Comparison of ENCODE assay signal across 33 mouse cellular contexts in the genomic region with DNA sequence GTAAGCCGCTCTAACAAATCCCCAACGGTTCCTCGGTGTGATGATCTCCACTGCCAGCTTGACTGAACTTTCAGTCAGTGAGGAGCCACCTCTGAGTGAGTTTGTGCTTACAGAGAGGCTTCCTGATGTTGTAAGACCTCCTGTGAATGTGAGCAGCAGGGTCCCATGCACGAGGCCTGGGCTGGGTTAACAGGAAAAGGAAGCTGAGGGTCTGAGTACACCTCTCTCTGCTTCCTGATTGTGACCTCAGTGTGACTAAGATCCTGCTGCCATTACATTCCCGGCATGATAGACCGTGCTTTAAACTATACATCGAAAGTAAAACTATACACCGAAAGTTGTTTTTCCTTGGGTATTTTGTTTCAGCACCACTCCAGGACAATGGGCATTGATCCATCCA. TPM values are rescaled to one million over a fixed set of nuclear protein-coding genes. Genes with fewer than 3 reads are reported as not detected.
DNase-seq lines count a peak whose midpoint lies in the region; ATAC-seq and TF ChIP-seq lines count a peak whose summit lies in the region.
"Had no signal": no experiment of that assay in that cellular context is flagged by ENCODE, and none has a peak within 500 bp of the region (broad histone marks: within the 10 kb centered on the region; RNA-seq: fewer than 3 reads in every experiment).

No protein-coding gene starts in this region.

- no peak overlapping the region for H3K27ac ChIP-seq in kidney, postnatal 0 days
- peak overlapping the region; percentile 37; the same call in 1 of the 2 replicates for H3K27ac ChIP-seq in lung, embryonic 16.5 days (ENCODE audit: low read length)
- H3K27ac ChIP-seq: embryonic facial prominence, embryonic 10.5 days; embryonic facial prominence, embryonic 13.5 days; forebrain, embryonic 12.5 days; forebrain, embryonic 15.5 days; hindbrain, embryonic 10.5 days; hindbrain, embryonic 14.5 days; hindbrain, postnatal 0 days had no signal

- 59% methylated on average over 8 of the region's 8 CpGs for WGBS in kidney, postnatal 0 days
- 65% methylated on average over 8 of the region's 8 CpGs for WGBS in lung, embryonic 16.5 days

- DNase-seq in kidney, postnatal 0 days (ENCODE audit: low spot score): peak; percentile 26
- DNase-seq in kidney, adult 11 months: no peak
- no peak for DNase-seq in lung, postnatal 25 days (ENCODE audit: low spot score)
- DNase-seq in 416B (ENCODE audit: low read depth): peak; percentile 87
- no peak for DNase-seq in natural killer cell, adult 2 months (ENCODE audit: low spot score in 2 of 2)
- DNase-seq in thymus, postnatal 36 days: no peak
- DNase-seq: adrenal gland, postnatal 10 days; adrenal gland, postnatal 36 days; B cell, adult 2 months; cerebellum, adult 18-20 months; cerebellum, adult 9-10 months; cerebellum, postnatal 14 days; embryo, embryonic 11 days; gastrocnemius, postnatal 10 days; gastrocnemius, postnatal 36 days; heart, adult 11 months had no signal

- H3K36me3 ChIP-seq in kidney, postnatal 0 days (ENCODE audit: insufficient read depth, low read length): no peaks in the 10 kb centered on the region
- no peaks in the 10 kb centered on the region for H3K36me3 ChIP-seq in lung, embryonic 16.5 days (ENCODE audit: control insufficient read depth, insufficient read depth, low read length)
- H3K36me3 ChIP-seq: embryonic facial prominence, embryonic 10.5 days; embryonic facial prominence, embryonic 13.5 days; forebrain, embryonic 12.5 days; forebrain, embryonic 15.5 days; G1E; hindbrain, embryonic 10.5 days had no signal

- no peaks in the 10 kb centered on the region for H3K4me1 ChIP-seq in kidney, postnatal 0 days (replicated peaks; ENCODE audit: insufficient read depth, low read length)
- no peaks in the 10 kb centered on the region for H3K4me1 ChIP-seq in lung, embryonic 16.5 days (replicated peaks; ENCODE audit: control insufficient read depth, insufficient read depth, low read length)
- H3K4me1 ChIP-seq: forebrain, embryonic 12.5 days; forebrain, embryonic 15.5 days had no signal

- H3K9me3 ChIP-seq in kidney, postnatal 0 days (replicated peaks; ENCODE audit: low read length): no peaks in the 10 kb centered on the region
- H3K9me3 ChIP-seq in lung, embryonic 16.5 days (ENCODE audit: control insufficient read depth, low read length): no peaks in the 10 kb centered on the region
- H3K9me3 ChIP-seq: embryonic facial prominence, embryonic 10.5 days; embryonic facial prominence, embryonic 13.5 days; forebrain, embryonic 12.5 days; forebrain, embryonic 15.5 days; G1E; hindbrain, embryonic 10.5 days had no signal

- TF ChIP-seq CTCF in kidney, postnatal 0 days (IDR thresholded peaks at IDR 0.05; ENCODE audit: low read depth): no peak

- H3K9ac ChIP-seq in kidney, postnatal 0 days (ENCODE audit: low read depth, low read length): no peak overlapping the region
- no peak overlapping the region for H3K9ac ChIP-seq in lung, embryonic 16.5 days (ENCODE audit: low read length)
- H3K9ac ChIP-seq: embryonic facial prominence, embryonic 13.5 days; forebrain, embryonic 12.5 days; forebrain, embryonic 15.5 days; hindbrain, embryonic 14.5 days had no signal

- no peak overlapping the region for H3K4me2 ChIP-seq in kidney, postnatal 0 days (ENCODE audit: low read length)
- H3K4me2 ChIP-seq in lung, embryonic 16.5 days (ENCODE audit: low read depth, low read length): no peak overlapping the region
- H3K4me2 ChIP-seq: embryonic facial prominence, embryonic 13.5 days; forebrain, embryonic 12.5 days; forebrain, embryonic 15.5 days; heart, embryonic 11.5 days; hindbrain, embryonic 14.5 days had no signal

- no peaks in the 10 kb centered on the region for H3K27me3 ChIP-seq in kidney, postnatal 0 days (ENCODE audit: insufficient read depth, low read length)
- H3K27me3 ChIP-seq in lung, embryonic 16.5 days (ENCODE audit: control insufficient read depth, insufficient read depth, low read depth, low read length): no peaks in the 10 kb centered on the region
- H3K27me3 ChIP-seq: embryonic facial prominence, embryonic 13.5 days; forebrain, embryonic 15.5 days had no signal

- no peak overlapping the region for H3K4me3 ChIP-seq in kidney, postnatal 0 days (replicated peaks; ENCODE audit: low read depth, low read length)
- H3K4me3 ChIP-seq in lung, embryonic 16.5 days (ENCODE audit: low read length): no peak overlapping the region
- H3K4me3 ChIP-seq: embryonic facial prominence, embryonic 10.5 days; embryonic facial prominence, embryonic 13.5 days; erythroblast, embryonic 14.5 days; forebrain, embryonic 12.5 days; forebrain, embryonic 15.5 days; hindbrain, embryonic 10.5 days had no signal

- no peak for ATAC-seq in kidney, postnatal 0 days (replicated peaks; ENCODE audit: low FRiP score, low read depth)
- ATAC-seq in lung, embryonic 16.5 days (ENCODE audit: low read depth): no peak
- ATAC-seq in hematopoietic stem cell, adult 5-6 weeks (replicated peaks in 1 of 2; ENCODE audit: insufficient read depth in 1 of 2, low FRiP score in 2 of 2, low TSS enrichment in 1 of 2, low read depth in 1 of 2, poor library complexity in 2 of 2, severe bottlenecking in 2 of 2): peak; percentile 22 to 49; a peak in 1 of 4 replicates
- ATAC-seq: forebrain, embryonic 15.5 days; hindbrain, postnatal 0 days; Patski had no signal

RNA-seq across cellular contexts. Expression of gene Habp2, which starts 14.9 kb away (rescaled TPM):
- 50.5 and 57.9 TPM in 2 replicates for polyA plus RNA-seq in kidney, postnatal 0 days (2015; fragmentation: Nextera tagmentation; extraction: Ambion mirVana)
- 2.6 and 4.1 TPM in 2 replicates for polyA plus RNA-seq in lung, embryonic 16.5 days (2015; fragmentation: Nextera tagmentation; extraction: Ambion mirVana)
- not detected in 2 replicates for total RNA-seq in hematopoietic stem cell, adult 5-6 weeks (2017)
- total RNA-seq: CH12.LX; gastrocnemius, adult 18-20 months; gastrocnemius, postnatal 36 days; heart, adult 8-10 months; heart, postnatal 25 days; hindbrain, postnatal 0 days had no signal
- polyA plus RNA-seq: embryonic facial prominence, embryonic 10.5 days; embryonic facial prominence, embryonic 13.5 days; forebrain, embryonic 12.5 days; forebrain, embryonic 15.5 days; G1E; hindbrain, embryonic 10.5 days; hindbrain, embryonic 14.5 days; hindbrain, postnatal 0 days had no signal

Comparison
In these comparisons a context has a peak if more than half of its experiments do, and no peak if none do; other contexts are left out.
1. DNase-seq: peak in kidney, postnatal 0 days (single experiment) and 416B (single experiment); none in kidney, adult 11 months (single experiment), lung, postnatal 25 days (single experiment), natural killer cell, adult 2 months (0 of 2) and thymus, postnatal 36 days (0 of 2).
2. ATAC-seq: peak in hematopoietic stem cell, adult 5-6 weeks (2 of 2); none in kidney, postnatal 0 days (single experiment) and lung, embryonic 16.5 days (single experiment).
3. RNA of gene Habp2, which starts 14.9 kb away (polyA plus RNA-seq): 50.5 to 57.9 TPM in kidney, postnatal 0 days; 2.6 to 4.1 TPM in lung, embryonic 16.5 days; every median in the first group is over 10 times any median in the second.